Mouse (Mus musculus) G1E (cell line): ENCODE measurements around the gene Ank. TPM values are rescaled to one million over a fixed set of nuclear protein-coding genes. Genes with fewer than 3 reads are reported as not detected.

ENCODE experiments used
- ATAC-seq: 2 replicates; pipeline ENCODE4 v1.8.0; 2016; ENCODE audit warnings: mild to moderate bottlenecking; ENCODE audit not compliant: insufficient number of reproducible peaks, poor library complexity, low FRiP score, severe bottlenecking; ENCODE audit errors: extremely low read depth
- DNase-seq: peaks from one replicate; pipeline ENCODE4 v3.0.0; 2012; ENCODE audit warnings: low spot score
- H3K27me3 ChIP-seq: 2 replicates; pipeline ENCODE4 v1.6.1; 2012; ENCODE audit warnings: mild to moderate bottlenecking, low read length, inconsistent platforms; ENCODE audit not compliant: insufficient read depth
- H3K36me3 ChIP-seq: replicated peaks from 2 replicates; pipeline ENCODE3; 2012; ENCODE audit warnings: mild to moderate bottlenecking, inconsistent platforms
- H3K4me1 ChIP-seq: 2 replicates; pipeline ENCODE4 v1.6.1; 2012; ENCODE audit warnings: low read depth, low read length, inconsistent platforms, mixed read lengths; ENCODE audit not compliant: insufficient read depth
- H3K4me3 ChIP-seq: 2 replicates; pipeline ENCODE4 v1.5.1; 2012; ENCODE audit warnings: low read depth, mild to moderate bottlenecking, inconsistent platforms, low read length, moderate library complexity, mixed read lengths
- H3K9me3 ChIP-seq: replicated peaks from 2 replicates; pipeline ENCODE4 v1.6.1; 2012; ENCODE audit warnings: inconsistent platforms
- CTCF ChIP-seq: IDR thresholded peaks from 2 replicates; pipeline ENCODE4 v1.5.1; 2012; ENCODE audit warnings: low read depth, low read length, inconsistent platforms, mixed read lengths
- GATA1 ChIP-seq: IDR thresholded peaks from 2 replicates; pipeline ENCODE4 v1.6.1; 2012; ENCODE audit warnings: borderline replicate concordance, low read length, inconsistent platforms, mixed read lengths
- GATA2 ChIP-seq: IDR thresholded peaks from 2 replicates; pipeline ENCODE4 v1.6.1; 2012; ENCODE audit warnings: low read depth, low read length, inconsistent platforms, borderline replicate concordance
- POLR2AphosphoS5 ChIP-seq: IDR thresholded peaks from 2 replicates; pipeline ENCODE4 v1.6.1; 2012; ENCODE audit warnings: low read depth, low read length, inconsistent platforms; ENCODE audit not compliant: insufficient replicate concordance
- TAL1 ChIP-seq: conservative IDR thresholded peaks from 2 replicates; pipeline ENCODE4 v1.6.1; 2012; ENCODE audit warnings: low read depth, low read length, inconsistent platforms, mixed read lengths
- polyA plus RNA-seq: library from polyadenylated mRNA; stranded (reverse); fragments of >175 nt; gene quantifications from 2 replicates; pipeline ENCODE4 v1.2.3, GENCODE M21; 2012
- total RNA-seq, 2 experiments: library from RNA; stranded (forward) in 1 of 2; stranded (reverse) in 1 of 2; fragments of 200-1000 nt in 1 of 2; fragments of >200 nt in 1 of 2; fragmentation: Nextera tagmentation in 1 of 2; gene quantifications; 2 replicates each; pipeline ENCODE4 v1.2.3; 2014 to 2017

Gene Ank
- total and polyA plus RNA-seq, 3 experiments, result 37.0 to 145 (median 39.2) TPM

- ATAC-seq, result peak; percentile 59
- H3K27me3 ChIP-seq, result no peaks in the 10 kb centered on the region
- no peak for DNase-seq
These were observed 39.8 kb downstream of the Ank start for GRCm38 (mm10) chr15:27506127-27506886.

DNA sequence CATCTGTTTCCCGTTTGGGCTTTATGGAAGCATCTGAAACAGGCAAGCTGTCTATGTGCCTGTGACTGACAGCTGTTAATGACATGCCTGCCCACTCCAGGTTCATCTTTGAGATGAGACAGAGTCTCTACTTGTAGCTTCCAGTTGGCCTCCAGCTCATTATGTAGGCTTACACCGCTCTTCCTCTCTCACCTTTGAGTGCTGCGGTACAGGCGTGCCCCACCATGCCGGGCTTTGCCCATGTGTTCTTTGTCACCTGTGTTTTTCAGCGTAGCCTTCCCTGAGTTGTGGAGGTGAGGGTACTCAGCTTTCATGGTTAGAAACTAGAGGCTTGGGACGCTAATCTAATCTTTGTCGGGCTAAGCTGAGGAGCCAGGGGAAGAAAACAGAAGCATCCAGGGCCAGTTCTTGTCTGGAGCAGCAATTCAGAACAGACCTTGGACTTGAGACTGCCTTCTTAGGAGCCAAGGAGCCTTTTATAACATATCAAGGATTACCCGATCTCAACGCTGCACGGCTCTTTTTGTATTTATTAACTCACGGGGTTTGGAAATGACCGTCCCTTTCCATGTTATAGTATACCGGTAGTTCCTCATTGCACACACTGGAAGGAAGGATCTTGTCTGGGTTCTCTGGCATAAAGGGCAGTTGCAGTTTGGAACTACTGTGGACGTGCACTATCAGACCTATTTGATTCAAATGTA, 40.6 kb downstream of the Ank start:
- no peak for DNase-seq
- no peak for ATAC-seq
- H3K36me3 ChIP-seq, result peaks cover 67% of the 10 kb centered on the region
- TF ChIP-seq GATA2, result no peak
- no peak for TF ChIP-seq POLR2AphosphoS5
- TF ChIP-seq TAL1, result no peak
- no peak for TF ChIP-seq CTCF
- TF ChIP-seq GATA1, result no peak
- H3K27me3 ChIP-seq, result no peaks in the 10 kb centered on the region
- H3K4me3 ChIP-seq, result no peak overlapping the region
- H3K4me1 ChIP-seq, result peaks cover 36% of the 10 kb centered on the region
- no peaks in the 10 kb centered on the region for H3K9me3 ChIP-seq

More at GRCm38 (mm10) chr15:27506127-27506886, 39.8 kb downstream of the Ank start:
- TF ChIP-seq POLR2AphosphoS5, result no peak
- TF ChIP-seq GATA1, result no peak
- no peak for TF ChIP-seq GATA2
- no peak for TF ChIP-seq TAL1
- TF ChIP-seq CTCF, result no peak
- no peak overlapping the region for H3K4me3 ChIP-seq
- no peaks in the 10 kb centered on the region for H3K9me3 ChIP-seq
- peaks cover 68% of the 10 kb centered on the region for H3K36me3 ChIP-seq
- peaks cover 35% of the 10 kb centered on the region for H3K4me1 ChIP-seq

- Histone ChIP-seq H3K4me1 (peaks cover 36% of the 10 kb centered on the region), H3K9me3 (no peaks in the 10 kb centered on the region), H3K4me3 (no peak overlapping the region), H3K36me3 (peaks cover 67% of the 10 kb centered on the region), H3K27me3 (no peaks in the 10 kb centered on the region)
- ATAC-seq, result no peak
- TF ChIP-seq GATA1 (no peak), GATA2 (no peak), TAL1 (no peak), CTCF (no peak), POLR2AphosphoS5 (no peak)
- DNase-seq, result no peak
These were observed 41.7 kb downstream of the Ank start for GRCm38 (mm10) chr15:27508169-27508568.

DNA sequence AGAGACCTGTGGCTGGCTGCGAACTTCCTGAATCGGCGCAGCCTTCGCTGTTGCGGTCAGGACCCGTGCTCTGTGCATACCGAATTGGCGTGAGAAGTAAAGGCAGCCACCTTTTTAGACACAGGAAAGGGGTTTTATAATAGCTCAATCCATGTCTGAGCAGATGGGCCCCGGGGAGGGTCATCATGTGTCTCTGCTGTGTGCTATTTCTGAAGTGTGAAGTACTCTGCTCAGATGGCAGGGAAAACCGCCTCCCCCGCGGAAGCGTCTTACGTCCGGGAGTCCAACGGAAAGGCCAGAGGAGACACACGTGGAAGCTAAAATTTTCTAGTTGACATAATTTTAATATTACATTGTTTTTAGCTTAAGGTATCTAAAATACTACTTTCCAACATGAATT, 42.5 kb downstream of the Ank start:
- Histone ChIP-seq H3K36me3 (peaks cover 65% of the 10 kb centered on the region), H3K9me3 (no peaks in the 10 kb centered on the region), H3K4me1 (peaks cover 33% of the 10 kb centered on the region), H3K4me3 (no peak overlapping the region), H3K27me3 (no peaks in the 10 kb centered on the region)
- ATAC-seq (no peak), DNase-seq (no peak)
- no peak for TF ChIP-seq CTCF
- no peak for TF ChIP-seq POLR2AphosphoS5
- TF ChIP-seq TAL1, result no peak
- TF ChIP-seq GATA2, result no peak
- no peak for TF ChIP-seq GATA1

DNA sequence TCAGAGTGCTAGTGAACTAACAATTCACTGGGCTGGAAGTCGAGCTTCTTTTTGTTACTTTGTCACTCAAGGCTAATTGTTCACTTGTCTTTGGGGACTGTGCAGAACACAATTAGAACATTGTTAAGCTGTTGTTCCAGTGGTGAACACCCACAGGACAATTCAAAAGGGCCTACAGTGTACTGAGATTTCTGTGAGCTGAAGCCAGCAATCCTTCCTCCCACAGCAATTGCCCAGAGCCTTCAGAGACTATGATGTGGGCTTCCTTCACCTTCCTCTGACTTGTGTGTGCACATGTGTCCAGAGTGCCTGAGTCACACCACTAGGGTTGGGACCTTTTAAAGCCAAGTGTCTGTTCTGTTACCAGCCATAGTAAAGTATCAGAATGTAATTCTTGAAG, 50.5 kb downstream of the Ank start:
- ATAC-seq, result no peak
- DNase-seq, result no peak
- no peaks in the 10 kb centered on the region for H3K9me3 ChIP-seq
- no peak for TF ChIP-seq POLR2AphosphoS5
- no peak for TF ChIP-seq GATA1
- TF ChIP-seq GATA2, result no peak
- TF ChIP-seq TAL1, result no peak
- no peak for TF ChIP-seq CTCF
- H3K27me3 ChIP-seq, result no peaks in the 10 kb centered on the region
- peaks cover 38% of the 10 kb centered on the region for H3K4me1 ChIP-seq
- no peak overlapping the region for H3K4me3 ChIP-seq
- peaks cover 71% of the 10 kb centered on the region for H3K36me3 ChIP-seq

DNA sequence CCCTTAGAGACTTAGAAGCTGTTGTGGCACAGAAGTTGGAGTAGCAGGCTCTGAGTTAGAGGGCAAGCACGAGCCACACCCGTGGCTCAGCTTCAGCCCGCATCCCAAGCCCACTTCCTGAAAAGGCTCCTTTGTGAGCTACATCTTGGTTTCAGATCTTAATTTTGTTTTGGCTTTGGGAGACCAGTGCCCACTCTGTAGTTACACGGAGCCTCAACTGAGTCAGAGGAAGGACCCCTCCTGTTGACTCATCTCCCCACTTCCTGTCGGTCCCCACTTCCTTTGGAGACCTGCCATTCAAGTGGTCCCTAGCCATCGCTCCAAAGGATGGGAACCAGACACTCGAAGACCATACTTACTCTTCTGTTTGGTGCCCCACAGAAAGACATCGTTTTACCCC, 51.5 kb downstream of the Ank start:
- no peak for ATAC-seq
- no peak for DNase-seq
- no peak for TF ChIP-seq GATA1
- no peak for TF ChIP-seq CTCF
- TF ChIP-seq TAL1, result no peak
- TF ChIP-seq GATA2, result no peak
- no peak for TF ChIP-seq POLR2AphosphoS5
- H3K9me3 ChIP-seq, result no peaks in the 10 kb centered on the region
- H3K36me3 ChIP-seq, result peaks cover 76% of the 10 kb centered on the region
- no peak overlapping the region for H3K4me3 ChIP-seq
- peaks cover 49% of the 10 kb centered on the region for H3K4me1 ChIP-seq
- no peaks in the 10 kb centered on the region for H3K27me3 ChIP-seq
